Mouse (Mus musculus) heart, adult 11 months (tissue): ENCODE measurements around the gene Sipa1l1.

Experiments
- DNase-seq: peaks from one replicate; pipeline ENCODE4 v3.0.0; 2022

Gene Sipa1l1

DNA sequence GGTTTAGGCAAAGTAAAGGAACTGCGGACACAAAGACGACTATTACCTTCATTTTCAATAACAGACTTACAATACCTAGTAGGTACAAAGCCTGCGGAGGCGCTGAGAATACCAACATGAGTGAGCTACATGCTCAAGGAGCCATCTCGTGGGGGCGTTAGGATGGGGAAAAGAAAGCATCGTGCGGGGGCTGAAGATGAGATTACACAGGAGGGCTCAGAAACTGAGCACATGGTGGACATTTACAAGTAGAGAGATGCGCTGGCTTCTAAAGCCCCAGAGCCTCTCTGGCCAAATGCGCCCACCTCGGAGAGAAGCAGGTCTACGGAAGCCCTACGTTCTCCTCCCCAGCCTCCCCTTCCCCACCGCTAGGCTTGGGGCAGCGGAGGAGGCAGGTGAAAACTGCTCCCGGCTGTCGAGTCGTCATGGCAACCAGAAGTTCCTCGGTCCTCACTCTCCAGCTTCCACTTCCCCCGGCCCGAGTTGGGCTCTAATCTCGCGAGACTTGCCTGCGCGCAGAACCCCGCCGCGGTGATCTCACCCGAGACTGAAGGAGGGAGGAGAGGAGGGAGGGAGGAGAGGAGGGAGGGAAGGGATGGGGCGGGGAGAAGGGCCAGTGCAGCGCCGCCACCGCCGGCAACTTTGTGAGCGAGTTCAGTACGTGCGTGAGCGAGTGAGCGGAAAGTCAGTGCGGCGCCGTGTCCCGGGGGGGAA lies at the start of gene Sipa1l1:
TSS of gene Sipa1l1 (plus strand) at position 501 of the 714 bp plus-strand sequence.
- DNase-seq: peak; percentile 100

DNA sequence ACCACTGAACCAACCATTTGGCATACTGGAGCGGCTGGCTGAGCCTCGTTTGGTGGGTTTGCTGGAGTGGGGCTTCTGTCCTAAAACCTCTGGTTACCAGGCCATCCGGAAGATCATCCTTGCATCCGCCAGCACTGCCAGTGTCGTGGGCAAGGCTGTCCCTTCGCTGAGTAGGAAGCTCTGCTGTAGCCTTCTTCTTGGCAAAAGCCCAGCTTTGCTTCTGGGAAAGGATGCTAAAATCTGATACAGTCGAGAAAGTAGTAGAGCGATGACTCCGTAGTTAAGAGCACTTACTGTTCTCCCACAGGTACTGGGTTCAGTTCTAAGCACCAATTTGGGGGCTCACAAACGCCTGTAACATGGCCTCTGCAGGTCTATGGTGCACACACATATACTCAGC lies 47.2 kb upstream of the Sipa1l1 start:
- DNase-seq: no peak

DNA sequence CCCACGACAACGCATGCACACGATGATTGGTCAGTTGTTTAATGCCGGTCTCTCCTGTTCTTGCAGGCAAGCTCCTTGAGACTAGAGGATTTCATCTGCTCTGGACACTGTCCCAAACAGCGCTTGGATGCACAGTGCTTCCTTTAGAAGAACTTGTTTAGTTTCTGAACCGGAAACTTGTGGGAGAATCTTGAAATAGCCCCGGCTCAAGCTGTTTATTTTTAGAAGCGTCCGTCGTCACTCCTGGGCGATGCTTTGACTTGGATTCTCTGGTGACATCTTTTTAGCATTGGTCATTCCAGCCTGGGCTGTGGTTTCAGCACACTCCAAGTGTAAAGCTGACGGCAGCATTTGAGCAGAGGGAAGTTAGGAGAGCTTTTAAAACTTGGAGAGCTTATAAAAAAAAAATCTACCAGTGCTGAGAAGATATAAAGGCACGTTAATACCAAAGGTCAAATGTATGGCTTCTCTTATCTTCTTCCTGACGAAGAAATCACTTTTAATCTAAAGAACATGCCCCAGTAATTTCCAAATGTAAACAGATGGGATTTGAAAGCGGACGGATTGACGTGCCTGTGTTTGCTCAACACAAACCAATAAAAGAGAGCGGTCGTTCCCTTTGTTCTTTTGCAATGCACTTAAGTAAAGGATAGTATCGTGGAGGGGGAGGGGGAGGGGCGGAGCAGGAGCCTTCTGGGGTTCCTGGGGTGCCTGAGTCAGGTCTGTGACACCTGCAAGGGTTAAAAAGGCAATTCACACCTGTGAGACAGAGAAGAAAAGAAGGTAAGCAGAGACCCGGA lies 46.5 kb upstream of the Sipa1l1 start:
- DNase-seq: peak; percentile 97

DNA sequence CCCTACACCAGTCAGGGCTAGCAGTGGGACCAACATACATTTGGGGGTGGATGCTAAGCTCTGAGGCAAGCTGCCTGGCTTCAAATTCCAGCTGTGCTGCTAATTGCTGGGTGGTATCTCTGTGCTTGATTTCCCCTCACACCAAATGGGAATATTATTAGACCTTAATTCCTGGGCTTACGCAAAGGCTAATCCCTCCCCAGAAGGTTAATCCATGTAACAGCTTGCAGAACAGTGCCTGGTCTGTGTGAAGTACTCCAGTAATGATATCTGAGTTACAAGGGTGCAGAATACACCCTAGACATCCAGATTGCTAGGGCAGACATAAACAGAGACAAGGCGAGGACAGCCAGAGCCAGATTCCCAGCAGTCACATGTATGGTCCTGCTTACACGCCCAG lies 42.3 kb upstream of the Sipa1l1 start:
- DNase-seq: no peak

DNA sequence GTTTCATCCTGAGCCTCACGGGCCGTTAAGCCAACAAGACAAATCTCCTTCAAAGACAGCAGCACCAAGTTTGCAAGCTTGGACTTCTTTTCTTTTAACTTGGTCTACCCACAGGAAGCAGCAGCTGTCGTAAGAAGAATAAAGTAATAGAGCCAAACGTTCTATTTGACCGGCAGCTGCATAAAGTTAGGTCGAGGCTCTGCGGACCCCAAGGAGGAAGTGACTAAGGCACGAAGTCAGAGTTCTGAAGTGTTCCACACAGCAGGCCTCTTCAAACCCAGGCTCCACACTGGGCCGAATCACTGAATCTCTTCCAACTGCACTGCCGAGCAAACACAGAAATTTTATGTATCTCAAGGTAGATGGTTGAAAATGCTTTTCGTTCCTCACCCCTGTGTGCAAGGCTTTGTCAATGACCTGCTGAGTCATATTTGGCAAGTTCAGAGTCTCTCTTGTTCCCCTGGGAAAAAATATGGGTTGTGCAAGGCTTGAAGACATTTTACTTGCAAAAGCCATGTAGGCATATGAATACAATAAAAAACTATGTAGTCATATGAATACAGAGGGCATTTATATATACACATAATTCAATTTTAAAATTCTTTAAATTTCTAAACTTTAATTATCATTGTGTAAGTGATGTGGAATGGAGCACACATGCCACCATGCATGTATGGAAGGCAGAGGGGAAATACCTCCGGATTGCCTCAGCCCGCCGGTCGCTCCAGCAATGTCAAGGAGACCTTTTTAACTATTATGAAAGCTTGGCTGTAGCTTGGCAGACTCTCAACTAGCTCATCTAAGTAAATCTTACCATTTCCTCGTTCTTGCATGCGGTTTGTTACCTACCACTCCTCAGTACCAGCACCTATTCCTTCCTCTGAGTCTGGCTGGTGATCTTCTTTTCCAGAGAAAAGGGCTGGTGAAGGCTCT lies 29.6 kb upstream of the Sipa1l1 start:
- DNase-seq: no peak

DNA sequence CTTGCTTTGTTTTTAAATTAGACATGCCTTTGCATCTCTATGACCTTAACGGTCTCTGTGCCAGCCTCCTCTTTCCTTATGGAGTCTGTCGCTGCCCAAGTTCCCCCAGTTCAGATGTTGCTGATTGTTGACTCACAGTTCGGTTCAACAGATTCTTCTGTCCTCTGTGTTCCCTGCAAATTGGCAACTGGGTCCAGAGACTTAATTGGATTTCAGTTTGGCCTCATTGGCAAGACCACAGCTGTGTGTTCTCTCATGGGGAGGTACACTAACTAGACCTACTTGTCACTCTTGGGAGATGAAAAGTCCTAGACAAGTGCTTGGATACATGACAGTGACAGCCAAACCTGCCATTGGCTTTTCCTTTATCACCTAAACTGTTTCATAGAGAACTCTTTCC lies 25.7 kb upstream of the Sipa1l1 start:
- DNase-seq: no peak

DNA sequence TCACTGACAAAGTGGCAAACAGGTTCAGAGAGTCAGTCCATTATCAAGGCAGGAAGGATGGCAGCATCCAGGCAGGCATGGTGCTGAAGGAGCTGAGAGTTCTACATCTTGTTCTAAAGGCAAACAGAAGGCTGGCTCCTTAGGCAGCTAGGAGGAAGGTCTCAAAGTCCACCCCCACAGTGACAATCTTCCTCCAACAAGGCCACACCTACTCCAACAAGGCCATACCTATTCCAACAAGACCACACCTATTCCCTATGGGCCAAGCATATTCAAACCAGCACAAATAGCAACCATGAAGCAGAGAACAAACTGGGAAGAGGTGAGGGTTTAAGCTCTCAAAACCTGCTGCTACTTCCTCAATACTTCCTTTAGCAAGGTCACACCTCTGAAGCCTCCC lies 23.9 kb upstream of the Sipa1l1 start:
- no peak for DNase-seq

DNA sequence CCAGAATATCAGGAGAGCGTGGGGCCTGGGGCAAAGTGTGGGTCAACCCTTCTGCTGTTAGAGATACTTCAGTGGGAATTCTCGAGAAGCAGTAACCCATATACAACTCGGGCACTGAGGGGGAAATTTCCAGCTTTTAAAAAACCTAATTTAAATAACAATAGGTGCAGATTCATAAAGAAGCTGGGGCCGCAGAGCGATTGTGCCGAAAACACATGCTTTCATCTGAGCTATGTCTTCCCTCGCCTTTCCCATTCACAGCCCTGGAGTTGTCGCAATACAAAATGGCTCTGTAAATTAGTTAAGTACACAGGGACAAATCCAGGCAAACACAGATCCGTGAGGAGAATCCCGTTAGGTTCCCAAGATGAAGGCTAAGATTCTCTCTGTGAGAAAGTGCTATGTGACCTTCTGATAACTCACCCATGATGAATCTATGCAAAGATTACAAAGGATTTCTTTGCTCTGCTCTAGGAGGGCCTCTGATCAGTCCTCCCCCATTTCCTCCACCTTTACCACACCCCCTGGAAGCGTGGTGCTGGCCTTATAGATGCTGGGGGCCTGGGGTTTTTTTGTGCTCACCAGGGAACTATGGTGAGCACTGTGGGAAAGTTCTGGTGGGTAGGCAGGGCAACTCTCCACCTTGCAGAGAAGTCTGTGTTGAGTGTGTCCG lies 22.0 kb upstream of the Sipa1l1 start:
- no peak for DNase-seq

DNA sequence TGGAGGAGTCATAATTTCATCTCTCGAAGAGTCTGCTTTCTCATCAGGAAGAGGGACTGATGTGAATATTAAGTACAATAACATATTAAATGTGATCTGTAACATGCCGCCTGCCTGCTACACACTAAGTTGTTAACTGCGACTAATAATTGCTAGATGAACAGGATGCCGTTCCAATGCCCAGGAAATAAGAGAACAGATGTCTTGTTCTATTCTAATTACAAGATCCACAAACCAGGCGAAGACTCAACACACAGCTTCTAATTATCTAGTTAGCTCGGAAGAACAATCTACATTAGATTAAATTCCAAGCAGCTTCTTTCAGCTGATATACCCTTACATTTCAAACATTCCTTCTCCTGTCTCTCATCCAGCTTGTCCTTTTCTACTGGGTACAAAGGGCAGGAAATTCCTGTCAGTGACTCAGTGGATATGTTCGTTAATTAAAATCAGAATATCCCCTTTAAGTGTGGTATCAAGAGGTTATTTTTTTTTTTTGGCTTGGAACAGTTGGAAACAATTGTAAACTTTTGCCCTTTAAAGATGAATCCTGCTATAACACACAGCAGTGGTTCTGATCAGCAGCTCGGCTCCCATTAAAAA lies 20.7 kb upstream of the Sipa1l1 start:
- DNase-seq: no peak

DNA sequence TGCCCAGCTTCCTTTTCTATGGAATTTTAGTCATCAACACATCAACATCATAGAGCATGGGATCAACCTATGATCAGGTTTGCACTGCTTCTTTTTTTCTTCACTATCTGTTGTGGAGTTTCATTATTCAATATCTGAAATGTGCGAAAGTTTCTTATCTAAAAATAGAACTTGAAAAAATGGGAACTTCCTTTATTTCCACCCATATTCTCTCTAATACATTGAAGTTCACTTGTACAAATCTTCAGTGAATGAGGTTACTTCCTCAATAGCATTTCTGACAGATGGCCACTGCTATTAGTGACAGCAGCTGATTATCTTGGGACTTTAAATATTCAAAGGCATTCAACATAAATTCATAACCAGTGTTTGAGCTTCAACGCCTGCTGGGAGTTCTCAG lies 18.1 kb upstream of the Sipa1l1 start:
- DNase-seq: no peak

DNA sequence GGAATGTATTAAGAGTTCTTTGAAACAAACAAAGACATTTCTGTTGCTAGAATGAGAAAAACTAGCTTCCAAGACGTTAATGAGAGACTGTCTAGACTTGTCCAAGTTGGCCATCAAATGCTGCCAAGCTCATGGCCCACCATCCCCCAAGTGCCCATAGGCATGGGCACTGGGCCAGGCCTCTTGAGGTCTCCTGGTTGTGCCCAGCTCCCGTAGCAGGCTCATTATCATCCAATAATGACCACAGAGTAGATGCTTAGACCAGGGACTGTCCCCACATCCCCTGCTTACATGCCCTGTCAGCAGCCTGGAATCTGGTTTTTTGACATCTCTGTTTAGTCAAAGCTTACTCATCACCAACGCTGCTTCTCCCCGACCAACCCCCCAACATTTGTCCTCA lies 14.6 kb upstream of the Sipa1l1 start:
- no peak for DNase-seq

DNA sequence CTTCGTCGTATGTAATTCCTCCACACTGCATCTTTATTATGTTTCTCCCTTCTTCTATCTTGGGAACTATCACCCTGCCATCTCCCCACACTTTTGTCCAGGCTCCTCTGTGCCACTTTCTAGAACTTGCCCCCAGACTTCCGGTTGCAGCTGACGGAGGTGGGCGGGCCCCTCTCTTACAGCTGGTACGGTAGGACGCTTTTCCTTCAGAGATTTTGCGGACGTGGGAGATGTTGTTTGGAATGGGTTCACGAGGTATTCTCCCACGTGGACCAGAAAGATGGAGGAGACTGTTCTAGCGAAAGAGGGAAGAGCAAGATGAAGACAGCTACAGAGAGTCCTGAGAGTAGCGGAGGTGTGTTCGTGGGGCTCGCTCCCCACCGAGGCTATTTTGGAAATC lies 10.6 kb upstream of the Sipa1l1 start:
- DNase-seq: no peak

DNA sequence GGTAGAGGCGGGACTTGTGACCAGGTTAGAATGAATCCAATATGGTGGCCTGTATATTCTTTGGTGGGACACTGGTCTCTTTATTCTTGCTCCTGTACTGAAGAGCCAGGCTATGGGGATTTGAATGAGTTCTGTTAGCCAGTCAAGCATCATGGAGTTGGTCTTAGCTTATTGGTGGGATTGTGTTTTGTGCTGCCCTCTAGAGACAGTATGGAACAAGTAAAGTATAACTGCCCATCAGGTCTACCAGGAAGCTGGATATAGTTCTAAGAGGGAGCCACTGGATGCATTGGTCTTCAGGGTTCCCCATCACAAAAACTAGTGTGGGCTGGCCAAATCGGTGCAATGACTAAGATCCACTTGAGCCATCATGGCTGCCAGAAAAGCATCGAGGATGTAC lies 9.7 kb upstream of the Sipa1l1 start:
- DNase-seq: peak; percentile 35

DNA sequence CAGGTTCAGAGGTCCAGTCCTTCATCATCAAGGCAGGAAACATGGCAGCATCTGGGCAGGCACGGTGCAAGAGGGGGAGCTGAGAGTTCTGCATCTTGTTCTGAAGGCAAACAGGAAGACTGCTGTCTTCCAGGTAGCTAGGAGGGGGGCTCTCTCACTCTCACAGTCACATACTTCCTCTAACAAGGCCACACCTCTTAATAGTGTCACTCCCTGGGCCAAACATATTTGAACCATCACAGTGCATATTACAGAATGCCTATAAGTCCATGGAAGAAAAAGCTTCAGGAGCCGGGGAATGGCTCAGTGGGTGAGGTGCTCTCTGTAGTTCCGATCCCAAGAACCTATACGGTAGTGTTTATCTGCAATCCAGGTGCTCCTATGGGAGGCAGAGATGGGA lies 3.5 kb upstream of the Sipa1l1 start:
- DNase-seq: peak; percentile 60

DNA sequence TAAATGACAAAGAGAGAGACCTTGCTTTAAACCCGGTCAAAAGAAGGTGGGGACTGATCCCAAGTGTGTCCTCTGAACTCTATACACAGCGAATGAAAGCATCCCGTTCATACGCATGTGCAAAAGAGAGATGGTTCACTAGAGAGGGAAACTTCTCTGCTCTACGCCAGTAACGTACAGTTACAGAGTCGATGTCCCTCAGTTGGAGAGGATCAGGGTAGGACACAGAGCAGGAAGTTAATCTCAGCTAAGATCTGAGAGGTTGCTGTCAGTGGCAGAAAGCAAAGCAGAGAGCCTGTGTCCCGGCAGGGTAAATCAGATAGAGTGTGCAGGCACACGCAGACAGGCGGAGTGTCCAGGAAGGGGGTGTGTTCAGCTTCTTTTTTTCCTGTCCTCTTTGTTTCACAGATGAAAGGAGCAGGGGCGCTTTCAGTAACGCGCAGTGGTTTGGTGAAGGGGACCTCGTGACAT lies 3.0 kb upstream of the Sipa1l1 start:
- DNase-seq: peak; percentile 83

DNA sequence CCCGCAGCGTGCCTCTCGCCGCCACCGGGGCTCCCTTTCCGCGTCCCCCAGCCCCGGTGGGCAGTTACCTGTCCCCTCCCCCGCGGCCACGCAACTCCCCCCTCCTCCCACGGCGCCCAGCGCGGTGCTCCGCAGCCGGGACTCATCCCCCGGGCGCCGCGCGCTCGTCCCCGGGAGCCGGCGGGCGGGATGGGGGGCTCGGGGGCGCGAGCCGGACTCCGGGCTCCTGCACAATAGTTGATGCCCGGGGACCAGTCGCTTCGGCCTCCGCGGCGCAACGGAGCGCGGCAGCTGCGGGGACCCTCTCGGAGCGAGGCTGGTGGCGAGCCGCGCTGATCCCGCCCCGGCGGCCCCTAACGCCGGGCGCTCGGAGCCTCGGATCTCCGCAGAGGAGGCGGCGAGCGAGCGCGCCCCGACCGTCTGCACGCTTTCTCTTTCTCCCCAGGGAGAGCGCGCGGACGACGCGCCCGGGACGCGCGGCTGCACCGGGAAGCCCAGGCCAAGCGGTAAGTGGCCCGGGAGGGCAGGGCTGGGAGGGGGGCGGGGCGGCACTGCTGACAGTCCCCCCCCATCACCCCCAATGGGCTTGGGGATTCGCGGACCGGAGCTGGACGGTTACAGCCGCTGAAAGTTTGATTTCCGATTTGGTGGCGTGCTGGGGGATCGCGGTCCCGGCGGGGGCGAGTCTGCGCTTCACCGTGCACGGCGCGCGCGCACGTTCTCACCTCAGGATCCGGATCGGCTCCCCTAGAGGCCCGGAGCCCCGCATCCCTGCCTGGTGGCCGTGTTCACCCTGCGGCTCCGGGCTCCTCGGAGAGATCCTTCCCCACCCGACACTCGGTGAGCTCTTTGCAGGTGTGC lies 681 bp downstream of the Sipa1l1 start:
- DNase-seq: peak; percentile 98

DNA sequence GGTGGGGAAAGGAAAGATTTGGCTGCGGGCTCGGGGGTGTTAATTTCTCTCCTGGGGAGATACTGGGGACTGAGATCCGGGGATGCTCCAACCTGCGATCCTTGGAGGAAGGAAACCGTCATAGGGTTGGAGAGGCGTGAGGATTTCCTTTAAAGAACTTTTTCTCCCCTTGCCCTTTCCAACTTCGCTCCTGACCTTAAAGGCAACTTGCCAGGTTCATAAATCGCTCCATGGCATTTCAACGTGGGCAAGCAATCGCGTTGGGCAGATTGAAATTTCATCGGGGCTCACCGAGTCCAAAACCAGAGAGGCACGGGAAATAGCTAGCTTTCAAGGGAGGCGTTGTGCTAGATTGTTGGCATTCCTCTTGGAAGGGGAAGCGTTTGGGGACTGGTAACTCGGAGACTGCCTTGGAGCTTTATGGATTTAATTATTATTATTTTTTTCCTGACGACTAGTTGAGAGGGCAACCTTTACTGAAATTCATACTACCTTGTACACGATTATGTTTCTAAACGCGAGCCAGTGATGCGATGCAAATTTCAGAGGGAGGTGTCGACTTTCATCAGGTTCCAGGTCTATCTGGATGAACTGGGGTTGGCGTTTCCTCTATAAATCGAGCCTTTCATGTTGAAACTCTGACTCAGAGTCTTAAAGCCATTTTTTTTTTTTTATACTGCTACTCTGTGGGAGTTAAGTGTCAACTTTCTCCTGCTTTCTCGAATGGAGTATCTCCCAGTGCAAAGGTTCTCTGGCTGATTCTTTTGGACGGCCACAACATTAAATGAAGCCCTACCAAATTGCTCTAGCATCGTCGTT lies 1.6 kb downstream of the Sipa1l1 start:
- DNase-seq: no peak

DNA sequence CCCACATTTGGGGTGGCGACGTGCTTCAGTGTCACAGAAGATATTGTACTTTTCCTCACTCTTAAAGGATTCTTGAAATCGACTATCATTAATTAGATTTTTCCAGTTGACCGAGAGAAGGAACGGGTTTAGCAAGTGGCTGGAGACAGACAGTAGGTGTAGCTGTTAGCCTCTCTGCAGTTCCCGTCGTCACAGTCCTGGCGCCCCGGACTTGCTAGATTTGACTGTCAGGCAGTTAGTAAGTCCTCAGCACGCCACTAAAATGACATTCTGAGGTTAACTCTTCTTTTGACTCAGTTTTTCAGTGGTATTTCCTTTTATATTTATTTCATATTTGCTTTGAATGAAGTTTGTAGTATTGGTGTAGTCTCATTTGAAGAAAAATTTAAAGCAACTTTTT lies 2.5 kb downstream of the Sipa1l1 start:
- peak; percentile 93 for DNase-seq

DNA sequence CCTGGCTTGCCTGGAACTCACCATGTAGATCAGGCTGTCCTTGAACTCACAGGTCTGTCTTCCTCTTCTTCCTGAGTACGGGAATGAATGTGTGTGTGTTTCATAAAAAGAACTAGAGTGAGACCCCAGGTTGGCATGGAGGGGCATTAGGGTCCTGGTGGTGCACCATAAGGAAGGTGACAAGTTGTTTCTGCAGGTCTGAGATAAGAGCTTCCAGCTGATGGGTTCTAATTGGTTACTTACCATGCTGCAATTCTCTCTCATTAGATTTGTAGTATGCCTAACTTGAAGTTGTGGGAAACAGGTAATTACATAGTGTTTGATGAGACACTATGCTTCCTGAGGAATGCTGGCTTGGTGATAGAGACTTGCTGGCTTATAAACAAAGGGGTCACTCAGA lies 4.5 kb downstream of the Sipa1l1 start:
- DNase-seq: peak; percentile 30

DNA sequence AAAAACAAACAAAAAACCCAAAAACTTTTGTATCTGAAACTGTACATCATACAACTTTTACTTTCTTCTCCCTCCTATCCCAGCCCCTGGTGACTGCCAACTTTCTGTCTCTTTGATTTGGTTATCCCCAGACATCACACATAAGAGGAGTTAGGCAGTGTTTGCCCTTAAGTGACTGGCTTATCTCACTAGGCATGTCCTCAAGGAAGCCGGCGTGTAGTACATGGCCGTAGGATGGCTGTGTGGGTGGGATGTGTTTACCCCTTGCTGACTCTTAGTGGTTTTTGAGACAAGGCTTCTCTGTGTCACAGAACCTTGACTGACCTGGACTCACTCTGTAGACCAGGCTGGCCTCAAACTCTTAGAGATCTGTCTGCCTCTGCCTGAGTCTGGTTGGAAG lies 6.6 kb downstream of the Sipa1l1 start:
- peak; percentile 30 for DNase-seq
